Mouse (Mus musculus) small intestine, adult 2 months (tissue): ENCODE measurements around the gene Olfr544.

Experiments used
- CTCF ChIP-seq: fragments of 200-500 bp; IDR thresholded peaks from 2 replicates; pipeline ENCODE4 v1.5.1; 2012; ENCODE audit warnings: low read depth, mild to moderate bottlenecking, control low read depth, inconsistent platforms, low read length, moderate library complexity, mixed read lengths; ENCODE audit not compliant: insufficient replicate concordance, insufficient read length; ENCODE audit errors: extremely low read depth
- POLR2A ChIP-seq: fragments of 200-500 bp; IDR thresholded peaks from 2 replicates; pipeline ENCODE4 v1.6.1; 2012; ENCODE audit warnings: low read depth, mild to moderate bottlenecking, control low read depth, inconsistent platforms, low read length, moderate library complexity

DNA sequence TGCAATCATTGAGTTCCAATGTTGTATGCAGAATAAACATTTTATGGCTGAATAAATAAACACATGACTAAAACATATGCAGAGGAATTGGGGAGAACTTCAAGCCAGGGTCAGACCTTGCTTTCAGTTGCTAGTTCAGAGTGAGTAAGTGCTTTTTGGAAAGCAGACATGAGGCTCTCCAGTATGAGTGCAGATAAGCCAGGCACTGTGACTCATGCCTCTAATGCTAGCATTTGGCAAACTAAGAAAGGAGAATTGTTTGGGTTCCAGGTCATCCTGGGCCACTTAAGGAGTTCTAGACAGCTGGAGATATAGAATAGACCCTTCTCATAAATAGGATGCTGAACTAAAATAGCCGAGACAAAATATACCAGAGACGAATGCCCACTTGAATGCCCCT, 4.4 kb downstream of the Olfr544 start:
- TF ChIP-seq CTCF (no peak), POLR2A (no peak)
